Mouse (Mus musculus): ENCODE measurements around the gene Olfr1299. TPM values are rescaled to one million over a fixed set of nuclear protein-coding genes. Genes with fewer than 3 reads are reported as not detected.

Gene Olfr1299
- total RNA-seq (2021), result not detected
- long read RNA-seq, experiment 1, result 0 reads
- long read RNA-seq, experiment 2, result 0 reads

- no peak for TF ChIP-seq CTCF (conservative IDR thresholded peaks at IDR 0.05)
- no peak for DNase-seq (ENCODE audit: low spot score in 2 of 2)
- Histone ChIP-seq H3K4me3 (no peak within 1 kb of the TSS), H3K27ac (no peak within 1 kb of the TSS)
Observed at GRCm38 (mm10) chr2:111661119-111661518, at the start of gene Olfr1299. Gene Olfr1299 (plus strand): TSS chr2:111661419.

DNA sequence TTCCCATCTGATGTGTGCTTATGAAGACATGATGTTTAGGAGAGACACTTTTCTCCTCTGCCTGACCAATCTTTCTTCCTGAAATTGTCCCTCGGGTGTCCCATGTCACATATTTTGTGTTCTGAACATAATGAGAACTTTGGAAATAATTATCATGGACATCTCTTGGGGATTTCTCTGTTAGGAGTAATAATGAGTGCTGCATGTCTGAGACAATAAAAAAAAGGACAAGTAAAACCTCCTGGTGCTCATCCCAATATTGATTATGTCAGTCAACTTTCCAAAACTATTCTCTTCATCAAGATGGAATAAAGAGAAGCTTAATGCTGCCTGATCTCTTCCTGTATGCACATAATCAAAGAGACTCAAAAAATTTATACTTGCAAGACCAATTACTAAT lies 34.8 kb upstream of the Olfr1299 start, which contains the start of gene Olfr1297:
Gene Olfr1297 (minus strand): TSS at position 101 of the 400 bp plus-strand sequence.
- no peak within 1 kb of the TSS for H3K27ac ChIP-seq
- DNase-seq (ENCODE audit: low spot score in 2 of 2), result no peak
- TF ChIP-seq CTCF (conservative IDR thresholded peaks at IDR 0.05), result no peak
- no peak within 1 kb of the TSS for H3K4me3 ChIP-seq

GRCm38 (mm10) chr2:111649101-111649500 lies 12.1 kb upstream of the Olfr1299 start, which contains the start of gene Olfr1298:
Gene Olfr1298 (minus strand): TSS chr2:111649201.
- no peak for TF ChIP-seq CTCF (conservative IDR thresholded peaks at IDR 0.05)
- no peak for DNase-seq (ENCODE audit: low spot score in 2 of 2)

More at GRCm38 (mm10) chr2:111649101-111649500, 12.1 kb upstream of the Olfr1299 start, which contains the start of gene Olfr1298:
- Histone ChIP-seq H3K4me3 (no peak within 1 kb of the TSS), H3K27ac (no peak within 1 kb of the TSS)

Other genes with a start within 250 kb of the Olfr1299 start
- gene Olfr1286, start 238.3 kb upstream of the Olfr1299 start, total RNA-seq (2021), result not detected
- gene Olfr1287, start 212.3 kb upstream of the Olfr1299 start, total RNA-seq (2021), result not detected
- gene Olfr1288, start 187.3 kb upstream of the Olfr1299 start, total RNA-seq (2021), result not detected
- gene Olfr1289, start 180.6 kb upstream of the Olfr1299 start, total RNA-seq (2021), result not detected
- gene Olfr1290, start 167.6 kb upstream of the Olfr1299 start, total RNA-seq (2021), result not detected
- not detected for gene Olfr1291-ps1, start 164.2 kb upstream of the Olfr1299 start, total RNA-seq (2021)
- not detected for gene Olfr1293-ps, start 136.2 kb upstream of the Olfr1299 start, total RNA-seq (2021)
- not detected for gene Olfr1294, start 121.1 kb upstream of the Olfr1299 start, total RNA-seq (2021)
- gene Olfr1295, start 91.7 kb upstream of the Olfr1299 start, total RNA-seq (2021), result not detected
- not detected for gene Olfr1297, start 34.9 kb upstream of the Olfr1299 start, total RNA-seq (2021)
- gene Olfr1298, start 12.2 kb upstream of the Olfr1299 start, total RNA-seq (2021), result not detected
- gene Olfr1301, start 89.6 kb downstream of the Olfr1299 start, total RNA-seq (2021), result not detected
- not detected for gene Olfr1302, start 116.0 kb downstream of the Olfr1299 start, total RNA-seq (2021)
- gene Olfr1303, start 158.9 kb downstream of the Olfr1299 start, total RNA-seq (2021), result not detected
- gene Olfr1305, start 215.7 kb downstream of the Olfr1299 start, total RNA-seq (2021), result not detected

Data from layer of hippocampus, adult 2 months (tissue).